Mouse (Mus musculus): ENCODE measurements around the gene Ccdc88a. TPM values are rescaled to one million over a fixed set of nuclear protein-coding genes. Genes with fewer than 3 reads are reported as not detected.
A peak's percentile ranks its signal among the peaks of the same experiment; 100 is the strongest.
"Not testable (repeated sequence)": the region's sequence is repeated elsewhere in the genome, so short reads cannot be mapped to it uniquely, and the experiment has no call there.

Gene Ccdc88a
- total RNA-seq, 2 experiments from 2014 or later, result 128 to 132 TPM

DNA sequence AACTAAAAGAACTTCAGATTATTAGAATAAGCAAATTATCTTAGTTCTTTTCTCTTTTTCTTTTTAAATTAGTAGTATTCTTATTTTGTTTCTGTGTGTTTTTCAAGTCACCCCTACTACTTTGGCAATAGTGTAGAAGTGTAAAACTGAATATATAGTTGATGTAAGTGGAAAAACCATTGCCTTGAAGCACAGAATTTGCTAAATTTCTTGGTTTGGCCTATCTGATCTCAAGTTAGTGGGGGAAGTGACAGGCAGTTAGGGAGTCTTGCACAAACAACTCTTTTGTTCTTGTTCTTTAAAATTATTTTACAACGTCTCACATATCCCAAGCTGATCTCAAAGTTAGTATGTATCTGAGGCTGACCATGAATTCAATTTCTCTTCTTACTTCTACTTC, 57.6 kb downstream of the Ccdc88a start:
- intact Hi-C loops (cut with DNase I), result no loop called here

DNA sequence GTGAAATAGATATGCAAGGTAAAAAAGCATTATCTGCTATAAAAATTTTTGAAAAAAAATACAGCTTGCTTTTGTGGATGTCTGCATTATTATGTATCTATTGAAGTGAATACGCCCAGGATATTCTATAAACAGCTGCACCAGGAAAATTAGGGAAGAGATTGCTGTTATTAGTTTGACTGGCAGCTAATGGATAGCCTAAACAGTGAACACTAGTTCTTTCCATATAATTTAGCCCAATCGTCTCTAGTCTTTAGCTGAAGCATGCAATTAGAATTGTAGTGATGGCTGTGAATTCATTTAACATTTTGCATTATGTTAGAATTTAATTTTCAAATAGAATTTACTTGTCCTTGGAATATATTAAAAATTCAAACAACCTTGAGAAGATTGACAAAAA, 75.3 kb downstream of the Ccdc88a start:
- DNase-seq, result no peak

More for the DNA sequence above, 57.6 kb downstream of the Ccdc88a start:
- no peak for DNase-seq

DNA sequence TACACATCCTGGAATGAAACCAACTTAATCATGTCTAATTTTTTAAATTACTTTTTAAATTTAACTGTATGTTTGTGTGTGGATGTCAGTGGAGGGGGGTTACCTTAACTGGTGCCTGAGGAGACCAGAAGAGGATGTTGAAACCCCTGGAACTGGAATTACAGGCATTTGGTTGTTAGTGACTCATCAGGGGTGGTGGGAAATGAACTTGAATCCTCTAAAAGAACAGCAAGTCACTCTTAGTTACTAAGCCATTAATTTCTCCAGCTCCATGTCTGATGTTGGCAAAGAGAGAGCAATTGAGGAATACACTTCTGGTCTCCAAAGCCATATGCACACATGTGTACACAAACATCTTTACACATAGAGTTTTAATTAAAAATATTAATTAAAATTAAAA, 101.2 kb downstream of the Ccdc88a start:
- intact Hi-C loops (cut with DNase I), result no loop called here
- no peak for DNase-seq

More for the DNA sequence above, 75.3 kb downstream of the Ccdc88a start:
- intact Hi-C loops (cut with DNase I), result no loop called here

DNA sequence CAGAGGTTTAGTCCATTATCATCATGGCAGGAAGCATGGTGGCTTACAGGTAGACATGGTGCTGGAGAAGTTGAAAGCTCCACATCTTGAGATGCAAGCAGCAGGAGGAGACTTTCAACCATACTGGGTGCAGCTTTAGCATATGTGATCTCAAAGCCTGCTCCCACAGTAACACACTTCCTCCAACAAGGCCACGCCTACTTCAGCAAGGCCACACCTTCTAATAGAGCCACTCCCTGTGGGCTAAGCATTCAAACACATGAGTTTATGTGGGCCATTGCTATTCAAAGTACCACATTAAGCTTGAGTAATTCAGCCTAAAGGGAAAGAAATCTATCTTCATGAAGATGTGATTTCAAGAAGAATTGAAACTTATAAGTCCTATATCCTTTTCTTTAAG, 119.7 kb downstream of the Ccdc88a start:
- intact Hi-C loops (cut with DNase I), result no loop called here
- no peak for DNase-seq

DNA sequence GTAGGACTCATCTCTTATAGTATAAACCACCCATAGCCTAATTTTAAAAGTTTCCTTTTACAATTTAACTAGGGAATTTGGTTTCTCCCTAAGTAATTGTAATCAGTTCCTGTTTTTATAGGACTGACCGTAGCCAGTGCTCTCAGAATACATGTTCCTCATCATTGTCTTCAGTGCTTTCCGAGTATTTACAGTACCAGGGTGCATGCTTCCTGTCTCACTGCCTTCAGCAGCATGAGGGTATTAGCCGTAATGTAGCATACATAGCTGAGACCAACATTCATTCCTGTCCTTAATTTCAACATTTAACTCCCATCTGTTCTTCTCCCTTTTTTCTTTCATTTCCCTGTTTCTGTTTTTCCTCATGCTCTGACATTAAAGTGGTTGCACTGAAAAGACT, 123.5 kb downstream of the Ccdc88a start:
- no peak for DNase-seq
- intact Hi-C loops (cut with DNase I), result no loop called here

DNA sequence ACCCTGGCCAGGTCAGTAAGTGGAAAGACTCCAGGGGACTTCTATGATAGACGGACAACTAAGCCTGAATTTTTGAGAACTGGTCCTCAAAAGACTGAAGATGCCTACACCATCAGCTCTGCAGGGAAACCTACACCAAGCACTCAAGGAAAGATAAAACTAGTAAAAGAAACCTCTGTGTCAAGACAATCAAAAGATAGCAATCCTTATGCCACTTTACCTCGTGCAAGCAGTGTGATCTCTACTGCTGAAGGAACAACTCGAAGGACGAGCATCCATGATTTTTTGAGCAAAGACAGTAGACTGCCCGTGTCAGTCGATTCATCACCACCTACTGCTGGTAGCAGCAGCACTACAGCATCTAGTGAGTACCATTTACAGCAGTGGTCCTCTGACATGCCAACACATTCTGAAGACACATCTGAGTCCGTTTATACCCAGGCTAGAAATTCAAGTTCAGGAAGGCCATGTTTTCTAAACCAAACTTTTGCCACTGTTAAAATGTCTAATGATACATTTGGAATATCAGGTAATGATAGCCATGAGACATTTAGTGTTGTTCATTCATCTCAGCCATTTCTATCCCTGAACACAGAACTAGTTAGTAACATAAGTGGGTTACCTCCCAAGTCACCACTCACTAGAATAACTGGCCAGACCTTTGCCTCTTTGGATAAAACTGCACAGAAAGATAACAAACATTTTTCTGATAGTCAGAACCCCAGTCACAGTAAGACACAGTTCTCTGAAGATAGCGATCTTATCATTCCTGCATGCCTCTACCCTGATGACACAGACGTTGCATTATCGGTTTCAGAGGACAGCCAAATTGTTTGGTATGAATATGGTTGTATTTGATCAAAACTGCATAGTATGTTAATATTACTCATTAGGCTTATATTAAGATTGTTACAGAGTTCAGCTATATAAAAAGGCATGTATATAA, 130.8 kb downstream of the Ccdc88a start:
- intact Hi-C loops (cut with DNase I), result loop anchor here (10.0 kb wide), 1 partner anchor 289 kb away; no protein-coding TSS in a partner anchor

DNA sequence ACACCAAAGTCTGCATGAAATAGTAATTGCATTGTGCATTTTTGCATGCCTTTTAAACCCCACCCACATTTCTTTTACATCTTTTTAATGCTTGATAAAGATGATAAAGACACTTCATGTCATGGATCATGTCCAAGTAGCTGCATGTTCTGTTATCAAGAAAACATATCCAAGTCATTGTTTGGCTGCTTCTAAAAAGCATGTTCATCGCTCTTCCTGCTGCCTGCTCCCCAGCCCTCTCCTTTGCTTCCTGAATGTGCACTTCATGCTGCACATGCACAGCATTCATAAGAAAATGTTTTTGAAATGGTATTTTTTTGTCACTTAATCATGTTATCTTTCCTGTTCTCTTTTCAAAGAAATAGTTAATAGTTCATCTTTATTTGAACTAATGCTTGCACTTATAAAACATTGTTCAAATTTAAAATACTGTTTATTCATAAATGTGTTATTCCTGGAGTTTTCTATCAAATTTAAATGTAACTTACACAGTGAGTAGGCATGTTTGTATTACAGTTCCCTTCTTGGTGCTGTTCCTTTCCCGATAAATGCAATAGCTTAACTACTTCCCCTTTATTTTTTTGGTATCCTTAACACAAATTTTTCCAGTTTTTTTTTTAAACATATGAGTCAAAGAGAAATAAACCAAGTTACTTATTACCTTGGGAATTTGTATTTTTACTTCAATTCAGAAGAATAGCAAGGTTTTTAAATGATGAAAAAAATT, 131.6 kb downstream of the Ccdc88a start:
- no peak for DNase-seq
- intact Hi-C loops (cut with DNase I), result loop anchor here (10.0 kb wide), 1 partner anchor 290 kb away; no protein-coding TSS in a partner anchor

More for the DNA sequence above, 130.8 kb downstream of the Ccdc88a start:
- DNase-seq, result no peak

DNA sequence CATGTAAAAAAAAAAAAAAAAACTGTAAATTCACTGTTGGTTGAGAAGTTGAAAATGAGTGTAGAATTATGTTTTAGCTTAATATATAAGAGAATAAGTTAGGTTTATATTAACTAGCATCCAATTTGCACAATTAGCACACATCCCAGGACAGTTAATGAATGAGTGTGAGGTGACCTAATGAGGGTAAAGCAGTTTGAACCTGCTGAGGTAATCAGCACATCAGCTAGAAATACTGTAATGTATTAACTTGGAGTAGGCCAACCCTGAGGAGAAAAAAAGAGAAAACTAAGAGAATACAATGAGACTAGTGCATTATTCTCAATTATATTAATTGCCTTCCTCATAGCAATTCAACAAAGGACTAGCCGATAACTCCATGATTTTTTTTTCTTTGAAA, 136.0 kb downstream of the Ccdc88a start:
- intact Hi-C loops (cut with DNase I), result loop anchor here (10.0 kb wide), 1 partner anchor 295 kb away; no protein-coding TSS in a partner anchor
- DNase-seq, result no peak

DNA sequence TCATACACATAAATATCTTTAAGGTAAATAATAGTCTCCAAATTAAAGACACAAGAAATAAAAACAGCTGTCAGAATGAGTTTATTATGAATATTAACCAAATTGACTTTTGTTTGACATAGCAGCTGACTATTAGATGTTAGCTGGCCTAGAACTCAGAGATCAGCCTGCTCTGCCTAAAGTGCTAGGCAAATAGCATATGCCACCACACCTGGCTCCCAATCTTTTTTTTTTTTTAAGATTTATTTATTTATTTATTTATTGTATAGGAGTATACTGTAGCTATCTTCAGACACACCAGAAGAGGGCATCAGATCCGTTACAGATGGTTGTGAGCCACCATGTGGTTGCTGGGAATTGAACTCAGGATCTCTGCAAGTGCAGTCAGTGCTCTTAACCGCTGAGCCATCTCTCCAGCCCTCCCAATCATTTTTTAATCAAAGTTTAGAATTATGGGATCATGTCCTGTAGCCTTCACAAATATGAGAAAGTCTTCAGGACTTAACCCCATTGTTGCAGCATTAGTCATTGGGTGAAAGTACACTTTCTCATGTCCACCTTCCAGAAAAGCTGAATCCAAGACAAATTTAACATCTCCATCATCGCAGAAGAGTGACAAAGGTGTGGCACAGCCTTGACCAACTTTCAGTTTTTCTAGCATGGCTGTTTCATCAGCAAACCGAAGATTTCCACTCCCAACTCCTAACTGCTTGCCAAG, 139.5 kb downstream of the Ccdc88a start:
- intact Hi-C loops (cut with DNase I), result no loop called here
- DNase-seq, result no peak

DNA sequence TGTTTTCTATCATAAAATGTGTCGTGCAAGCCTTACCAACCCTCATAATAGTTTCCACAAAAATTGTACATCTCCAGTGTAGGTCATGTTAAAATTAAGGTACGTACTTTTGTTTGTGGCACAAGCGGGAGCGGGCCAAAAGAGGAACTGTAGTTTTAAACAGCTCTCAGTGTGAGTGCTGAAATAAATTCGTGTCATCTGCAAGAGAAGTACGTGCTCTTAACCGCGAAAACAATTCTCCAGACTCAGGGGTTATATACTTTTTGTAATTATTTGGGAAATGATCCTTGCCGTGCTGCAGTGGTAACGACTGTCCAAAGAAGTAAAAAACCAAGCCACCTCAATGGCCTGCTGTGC, 140.8 kb downstream of the Ccdc88a start:
- no peak for DNase-seq
- intact Hi-C loops (cut with DNase I), result no loop called here

DNA sequence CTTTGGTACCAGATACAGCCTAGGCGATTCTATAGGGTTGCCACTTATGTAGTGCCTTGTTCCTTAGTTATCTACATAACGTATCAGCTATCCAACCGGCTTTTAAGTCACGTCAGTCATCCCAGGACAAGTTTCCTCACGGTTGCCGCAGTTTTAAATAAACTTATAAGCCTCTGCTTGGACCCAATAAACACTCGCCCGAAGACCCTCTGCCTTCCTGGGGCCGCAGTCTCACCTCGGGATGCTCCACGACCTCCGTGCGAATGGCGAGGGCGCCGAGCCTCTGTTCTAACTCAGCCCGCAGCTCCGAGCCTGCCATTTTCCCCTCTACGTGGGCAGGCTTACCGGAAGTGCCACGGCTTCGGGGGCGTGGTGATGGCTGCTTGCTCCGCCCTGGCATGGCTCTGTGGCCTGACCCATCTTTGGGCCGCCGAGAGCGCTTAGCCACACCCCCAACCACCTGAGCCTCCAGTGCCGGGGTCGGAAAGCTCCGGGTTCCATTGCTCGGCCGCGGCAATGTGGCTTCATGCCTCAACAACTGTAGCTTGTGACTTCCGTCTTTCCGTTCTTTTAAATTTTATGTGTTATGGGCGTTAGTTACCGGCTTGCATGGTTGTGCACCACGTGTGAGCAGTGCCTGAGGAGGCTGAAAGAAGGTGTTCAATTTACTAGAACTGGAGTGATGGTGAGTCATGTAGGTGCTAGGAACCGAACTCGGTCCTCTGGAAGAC, 141.4 kb downstream of the Ccdc88a start, which contains the start of gene Prorsd1:
Gene Prorsd1 (minus strand): TSS at position 352 of the 731 bp plus-strand sequence.
- intact Hi-C loops (cut with DNase I), result no loop called here
- DNase-seq, result peak; percentile 91

DNA sequence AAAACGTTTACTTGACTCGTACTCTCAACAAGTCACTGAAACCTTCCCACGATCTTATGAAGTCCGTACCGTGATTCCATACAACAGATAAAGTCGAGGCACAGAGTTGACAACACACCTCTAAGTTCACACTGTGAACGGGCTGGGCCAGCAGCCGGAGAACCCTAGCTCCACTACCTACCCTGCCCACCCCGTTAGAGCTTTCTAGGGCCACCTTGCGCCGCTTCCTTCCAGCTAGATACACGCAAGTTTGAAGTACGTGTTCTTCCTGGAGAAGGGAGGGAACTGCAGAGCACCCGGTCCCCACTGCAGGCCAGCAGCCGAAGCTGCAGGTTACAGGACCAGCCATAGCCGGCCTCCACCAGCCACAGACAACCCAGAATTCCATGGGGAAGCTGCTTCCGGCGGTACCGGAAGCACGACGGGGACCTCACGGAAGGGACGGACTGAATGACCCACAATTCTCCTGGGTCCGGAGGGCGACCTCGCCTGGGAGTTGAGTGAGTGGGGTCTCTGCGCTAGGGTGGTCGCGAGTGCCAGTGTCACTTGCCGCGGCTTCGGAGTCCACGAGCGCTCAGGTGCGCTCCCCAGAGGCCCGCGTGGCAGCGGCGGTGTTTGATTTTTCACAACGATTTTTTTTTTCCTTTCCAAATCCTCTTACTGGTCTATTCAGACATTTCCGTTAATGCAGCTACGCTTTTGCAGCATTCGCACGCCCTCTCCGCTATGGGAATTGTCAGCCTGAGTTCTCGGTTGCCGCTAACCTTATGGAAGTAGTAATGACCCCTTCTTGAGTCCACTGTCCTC, 152.7 kb downstream of the Ccdc88a start, which contains the start of gene Mtif2:
Gene Mtif2 (plus strand): TSS at position 421 of the 807 bp plus-strand sequence.
- intact Hi-C loops (cut with DNase I), result loop anchor here (10.0 kb wide), 1 partner anchor 151 kb away; the partner anchor contains the start of gene Ccdc88a

DNA sequence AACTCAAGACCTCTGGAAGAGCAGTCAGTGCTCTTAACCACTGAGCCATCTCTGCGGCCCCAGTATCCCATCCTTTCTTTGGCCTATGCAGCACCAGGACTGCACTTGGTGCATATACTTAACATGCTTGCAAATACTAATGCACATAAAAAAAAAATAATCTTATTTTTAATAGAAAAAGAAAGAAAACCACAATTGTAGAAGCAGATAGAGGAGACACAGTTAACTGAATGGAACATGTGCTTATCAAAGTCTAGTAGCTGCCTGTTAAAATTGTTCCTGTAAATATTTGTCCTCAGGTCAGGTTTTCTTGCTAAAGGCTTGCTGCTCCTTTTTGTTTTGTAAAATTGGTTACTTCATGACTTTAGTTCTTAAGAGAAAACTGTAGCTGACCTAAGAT, 164.7 kb downstream of the Ccdc88a start:
- intact Hi-C loops (cut with DNase I), result no loop called here
- no peak for DNase-seq

More for the DNA sequence above, 152.7 kb downstream of the Ccdc88a start, which contains the start of gene Mtif2:
- DNase-seq, result peak; percentile 85

DNA sequence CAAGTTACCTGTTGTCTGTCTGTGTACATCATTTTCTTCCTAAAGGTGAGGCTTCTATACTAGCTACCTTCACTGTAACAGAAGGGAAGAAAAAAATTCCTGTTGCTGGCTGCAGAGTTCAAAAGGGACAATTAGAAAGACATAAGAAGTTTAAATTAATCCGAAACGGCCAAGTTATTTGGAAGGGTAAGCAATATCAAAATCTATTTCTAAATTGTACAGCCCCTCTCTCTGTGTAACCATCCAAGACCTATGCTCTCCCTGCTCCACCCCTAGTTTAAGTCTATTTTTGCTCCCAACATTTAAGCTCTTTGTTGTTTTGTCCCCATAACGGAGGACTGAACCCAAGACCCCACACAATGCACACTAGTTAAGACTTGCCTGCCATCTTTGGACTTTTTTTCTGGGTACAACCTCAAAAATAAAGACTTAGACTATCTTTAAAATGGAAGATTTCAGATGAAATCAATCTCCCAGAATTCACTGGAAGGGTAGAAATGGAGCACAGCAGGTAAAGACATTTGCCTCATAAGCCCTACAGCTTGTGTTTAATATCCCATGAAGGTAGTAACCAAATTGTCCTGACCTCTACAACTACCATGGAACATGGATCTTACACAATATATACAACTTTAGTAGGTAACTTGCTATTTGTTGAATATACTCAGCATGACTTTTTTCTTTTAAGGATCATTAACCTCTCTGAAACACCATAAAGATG, 170.9 kb downstream of the Ccdc88a start:
- no peak for DNase-seq
- intact Hi-C loops (cut with DNase I), result no loop called here

DNA sequence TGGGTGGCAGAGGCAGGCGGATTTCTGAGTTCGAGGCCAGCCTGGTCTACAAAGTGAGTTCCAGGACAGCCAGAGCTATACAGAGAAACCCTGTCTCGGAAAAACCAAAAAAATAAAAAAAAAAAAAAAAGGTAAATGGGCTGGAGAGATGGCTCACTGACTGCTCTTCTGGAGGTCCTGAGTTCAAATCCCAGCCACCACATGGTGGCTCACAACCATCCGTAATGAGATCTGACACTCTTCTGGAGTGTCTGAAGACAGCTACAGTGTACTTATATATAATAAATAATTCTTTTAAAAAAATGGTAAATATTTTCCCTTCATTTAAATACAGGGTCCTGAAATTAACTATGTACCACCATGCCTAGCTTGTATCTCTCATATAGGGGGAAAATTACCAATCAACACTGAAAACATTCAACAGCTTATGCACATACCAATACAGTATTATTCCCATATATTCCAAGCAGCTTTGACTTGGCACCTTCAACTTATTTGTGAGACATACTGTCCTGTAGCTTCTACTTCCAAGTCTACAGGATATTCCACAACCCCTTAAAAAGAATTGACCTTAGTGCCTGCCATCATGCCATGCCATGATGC, 171.8 kb downstream of the Ccdc88a start:
- intact Hi-C loops (cut with DNase I), result loop anchor here (5.0 kb wide), 1 partner anchor 147 kb away; the partner anchor contains the start of gene Rtn4
- DNase-seq, result not testable (repeated sequence)

DNA sequence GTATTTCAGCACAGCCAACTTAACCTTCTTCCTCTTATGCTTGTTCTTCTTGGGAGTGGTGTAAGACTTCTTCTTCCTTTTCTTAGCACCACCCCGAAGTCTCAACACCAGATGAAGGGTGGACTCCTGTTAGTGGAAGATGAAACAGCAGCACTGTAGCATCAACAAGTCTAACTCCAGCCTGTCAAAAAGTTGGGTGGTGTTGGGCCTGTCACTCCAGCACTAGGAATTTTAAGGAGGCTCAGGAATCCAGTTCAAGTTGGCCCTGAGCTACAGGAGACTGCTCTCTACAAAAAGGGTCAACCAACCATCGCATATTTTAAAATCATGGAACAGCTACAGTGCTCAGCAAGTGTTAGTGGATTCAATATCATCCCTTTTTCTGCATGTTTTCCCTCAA, 172.8 kb downstream of the Ccdc88a start:
- not testable (repeated sequence) for DNase-seq
- intact Hi-C loops (cut with DNase I), result loop anchor here (5.0 kb wide), 1 partner anchor 146 kb away; the partner anchor contains the start of gene Rtn4

DNA sequence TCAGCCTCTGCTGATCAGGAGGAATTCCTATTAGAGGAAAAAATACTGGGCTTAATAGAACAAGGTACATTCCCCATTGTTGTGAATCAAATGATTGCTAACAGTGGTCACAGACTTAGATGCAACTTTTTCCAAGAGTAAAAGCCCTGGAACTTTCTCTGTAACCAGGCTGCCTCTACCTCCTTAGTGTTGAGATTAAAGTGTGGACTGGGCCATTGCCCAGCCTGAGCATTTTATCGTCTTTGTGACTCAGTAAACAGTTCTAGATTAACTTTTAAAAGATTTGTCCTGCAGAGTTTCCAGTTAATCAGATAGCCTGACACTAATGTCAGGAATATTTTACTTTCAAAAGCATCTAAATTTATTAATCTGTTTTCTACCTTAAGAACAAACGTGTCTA, 173.3 kb downstream of the Ccdc88a start:
- DNase-seq, result no peak
- intact Hi-C loops (cut with DNase I), result loop anchor here (5.0 kb wide), 1 partner anchor 146 kb away; the partner anchor contains the start of gene Rtn4
